Mouse (Mus musculus): ENCODE data around the gene Mmp9.

Mmp9 gene

DNA sequence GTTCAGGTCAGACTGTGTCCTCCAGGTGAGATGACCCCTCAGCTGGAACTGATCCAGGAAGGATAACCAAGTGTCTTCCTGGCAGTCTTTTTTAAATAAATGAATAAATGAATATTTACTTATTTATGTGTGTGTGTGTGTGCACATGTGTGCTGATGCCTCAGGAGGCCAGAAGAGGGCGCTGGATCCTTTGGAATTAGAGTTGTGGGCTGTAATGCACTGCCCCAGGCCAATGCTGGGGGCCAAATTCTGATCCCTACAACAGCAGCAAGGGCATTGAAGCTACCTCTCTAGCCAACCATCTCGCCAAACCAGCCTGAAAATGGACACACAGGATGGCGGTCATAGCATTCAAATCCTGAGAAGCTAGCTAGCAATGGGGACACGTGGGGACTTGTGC lies 15.1 kb downstream of the Mmp9 start:
- no peak for DNase-seq (ENCODE audit: low spot score)

- DNase-seq (ENCODE audit: low spot score): no peak
These were observed 15.6 kb downstream of the Mmp9 start for GRCm38 (mm10) chr2:164956195-164956594.

DNA sequence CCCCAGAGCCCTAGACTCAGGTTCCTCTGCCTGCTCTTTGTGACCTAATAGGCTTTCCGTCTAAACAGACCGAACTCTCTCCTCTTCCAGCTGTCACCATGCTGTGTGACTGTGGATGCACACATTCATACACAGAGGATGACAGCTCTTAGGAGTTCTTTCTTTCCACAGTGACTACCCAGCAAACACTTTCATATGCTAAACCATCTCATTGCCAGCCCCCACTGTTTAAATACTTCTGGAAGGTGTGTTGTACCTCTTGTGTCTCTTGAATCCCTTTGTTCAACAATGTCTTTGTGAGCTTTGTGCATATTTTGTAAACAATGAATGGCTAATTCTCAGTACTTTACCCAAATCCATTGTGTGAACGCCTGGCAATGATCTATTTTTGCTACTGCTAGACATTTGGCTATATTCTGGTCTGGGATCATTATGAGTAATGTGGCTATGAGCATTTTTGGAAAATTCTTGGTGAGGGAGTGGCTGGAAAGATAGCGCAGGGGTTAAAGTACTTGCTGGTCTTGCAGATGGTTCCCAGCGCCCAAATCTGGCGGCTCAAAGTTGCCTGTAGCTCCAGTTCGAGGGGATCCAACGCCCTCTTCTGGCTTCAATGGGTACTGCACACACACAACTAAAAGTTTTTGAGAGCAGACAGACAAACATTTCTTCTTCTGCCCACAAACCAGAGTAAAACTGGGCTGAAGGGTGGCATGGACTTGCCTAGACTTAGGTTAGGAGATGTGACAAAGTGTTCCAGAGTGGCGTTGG lies 17.2 kb downstream of the Mmp9 start:
- no peak for DNase-seq (ENCODE audit: low spot score)

GRCm38 (mm10) chr2:164960716-164961441 lies 20.3 kb downstream of the Mmp9 start, which contains the start of gene Slc12a5:
TSS of gene Slc12a5 (plus strand) at chr2:164960802.
- peak; percentile 79 for DNase-seq (ENCODE audit: low spot score)

DNA sequence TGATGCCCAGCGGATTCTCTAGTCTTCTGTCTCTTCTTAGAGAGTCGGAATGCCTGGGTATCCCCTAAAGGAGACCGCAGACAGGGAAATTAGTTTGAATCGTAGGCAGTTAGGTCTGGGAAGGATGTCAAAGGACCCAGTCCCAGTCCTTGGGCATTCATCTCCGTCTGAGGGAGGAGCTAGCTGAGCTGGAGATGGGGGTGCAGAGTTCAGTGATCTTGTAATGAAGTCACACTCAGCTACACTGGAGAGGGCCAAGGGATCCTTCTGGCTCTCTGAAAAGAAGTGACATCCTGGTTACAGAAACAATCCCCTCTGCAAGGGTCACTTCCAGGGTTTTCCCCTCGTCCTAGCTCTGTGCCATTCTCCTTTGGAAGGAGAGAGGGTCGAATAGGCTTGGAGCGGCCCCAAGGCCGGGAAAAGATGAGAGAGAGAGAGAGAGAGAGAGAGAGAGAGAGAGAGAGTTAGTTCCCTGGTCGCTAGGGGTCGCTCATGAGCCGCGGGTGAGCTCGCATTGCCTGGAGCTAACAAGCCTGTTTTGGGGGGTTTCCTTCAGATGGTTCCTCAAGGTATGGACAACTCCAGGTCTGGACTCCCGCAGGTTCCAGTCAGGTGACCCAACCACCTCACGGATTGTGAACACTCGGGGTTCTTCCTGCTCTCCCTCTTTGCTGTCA lies 21.1 kb downstream of the Mmp9 start:
- peak; percentile 83 for DNase-seq (ENCODE audit: low spot score)

GRCm38 (mm10) chr2:164962183-164962580 lies 21.6 kb downstream of the Mmp9 start:
- no peak for DNase-seq (ENCODE audit: low spot score)

GRCm38 (mm10) chr2:164964242-164964894 lies 23.8 kb downstream of the Mmp9 start:
- no peak for DNase-seq (ENCODE audit: low spot score)

GRCm38 (mm10) chr2:164964981-164965380 lies 24.4 kb downstream of the Mmp9 start:
- no peak for DNase-seq (ENCODE audit: low spot score)

GRCm38 (mm10) chr2:164966381-164966780 lies 25.8 kb downstream of the Mmp9 start:
- peak; percentile 67 for DNase-seq (ENCODE audit: low spot score)

- DNase-seq (ENCODE audit: low spot score): no peak
These were observed 26.6 kb downstream of the Mmp9 start for GRCm38 (mm10) chr2:164967193-164967592.

DNA sequence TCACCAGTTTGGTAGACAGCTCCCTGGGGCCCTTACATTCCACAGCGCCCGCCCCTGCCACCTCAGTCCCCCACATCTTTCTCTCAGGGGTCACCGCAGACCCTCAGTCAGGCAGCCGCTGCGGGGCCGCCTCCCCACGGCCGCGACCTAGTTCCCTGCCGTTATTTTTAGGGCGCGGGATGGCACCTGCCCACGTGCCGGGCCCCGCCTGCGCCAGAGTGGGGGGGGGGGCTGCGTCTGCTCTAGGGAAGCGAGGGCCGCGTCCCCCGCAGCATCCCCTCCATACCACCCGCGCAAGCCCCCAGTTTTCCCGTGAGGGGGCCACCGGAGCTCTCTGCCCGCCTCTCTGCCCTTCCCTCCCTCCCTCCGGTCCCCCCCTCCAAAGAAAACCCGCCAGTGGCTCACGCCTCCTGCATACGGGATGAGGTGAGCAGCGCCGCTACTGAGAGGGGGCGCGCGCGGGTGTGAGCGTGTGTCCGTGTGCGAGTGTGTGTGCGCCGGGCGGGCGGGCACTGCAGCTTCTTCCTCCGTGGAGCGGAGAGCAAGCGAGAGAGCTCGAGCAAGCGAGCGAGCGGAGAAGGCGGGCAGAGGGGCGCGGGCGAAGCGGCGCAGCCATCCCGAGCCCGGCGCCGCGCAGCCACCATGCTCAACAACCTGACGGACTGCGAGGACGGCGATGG lies 27.3 kb downstream of the Mmp9 start:
- no peak for DNase-seq (ENCODE audit: low spot score)

GRCm38 (mm10) chr2:164968451-164968851 lies 27.9 kb downstream of the Mmp9 start:
- DNase-seq (ENCODE audit: low spot score): peak; percentile 88

GRCm38 (mm10) chr2:164969348-164969781 lies 28.8 kb downstream of the Mmp9 start:
- DNase-seq (ENCODE audit: low spot score): no peak

GRCm38 (mm10) chr2:164970631-164971196 lies 30.1 kb downstream of the Mmp9 start:
- DNase-seq (ENCODE audit: low spot score): no peak

- DNase-seq (ENCODE audit: low spot score): no peak
These were observed 32.1 kb downstream of the Mmp9 start for GRCm38 (mm10) chr2:164972646-164973045.

GRCm38 (mm10) chr2:164975611-164976010 lies 35.0 kb downstream of the Mmp9 start:
- DNase-seq (ENCODE audit: low spot score): no peak

DNA sequence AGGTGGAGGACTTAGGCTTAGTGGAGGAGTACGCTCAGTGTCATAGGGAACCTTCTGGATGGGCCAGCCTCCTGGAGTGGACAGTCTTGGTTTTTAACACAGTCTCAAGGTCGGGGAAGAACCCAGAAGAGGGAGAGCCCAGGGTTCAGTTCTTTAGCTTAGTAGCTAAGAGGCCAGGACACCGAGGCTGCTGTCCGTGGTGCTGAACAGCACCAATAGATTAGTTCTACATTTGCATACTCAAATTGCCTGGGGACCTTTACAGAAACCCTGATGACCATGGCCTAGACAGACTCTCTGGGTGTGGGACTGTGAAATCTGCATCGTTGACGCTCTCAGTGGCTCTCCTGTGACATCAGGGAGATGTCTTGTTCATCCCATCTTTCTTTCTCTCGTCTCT lies 39.2 kb downstream of the Mmp9 start:
- peak; percentile 84 for DNase-seq (ENCODE audit: low spot score)

GRCm38 (mm10) chr2:164985962-164986361 lies 45.4 kb downstream of the Mmp9 start:
- DNase-seq (ENCODE audit: low spot score): no peak

GRCm38 (mm10) chr2:164986371-164987027 lies 45.9 kb downstream of the Mmp9 start:
- no peak for DNase-seq (ENCODE audit: low spot score)

DNA sequence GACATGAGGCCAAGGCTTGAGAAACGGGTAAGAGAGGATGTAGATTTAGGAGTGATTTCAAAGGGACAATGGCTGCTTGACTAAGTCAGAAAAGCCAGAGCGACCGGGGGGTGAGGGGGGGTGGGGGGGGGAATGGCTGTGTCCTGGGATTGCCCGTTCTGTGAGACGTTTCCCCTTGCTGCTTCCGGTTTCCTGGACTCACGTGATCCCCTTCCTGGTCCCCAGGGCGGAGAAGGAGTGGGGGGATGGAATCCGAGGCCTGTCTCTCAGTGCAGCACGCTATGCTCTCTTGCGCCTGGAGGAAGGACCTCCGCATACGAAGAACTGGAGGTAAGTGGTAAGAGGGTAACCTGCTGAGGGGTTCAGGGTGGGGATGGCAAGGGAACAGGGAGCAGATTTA lies 48.2 kb downstream of the Mmp9 start:
- DNase-seq (ENCODE audit: low spot score): no peak

DNA sequence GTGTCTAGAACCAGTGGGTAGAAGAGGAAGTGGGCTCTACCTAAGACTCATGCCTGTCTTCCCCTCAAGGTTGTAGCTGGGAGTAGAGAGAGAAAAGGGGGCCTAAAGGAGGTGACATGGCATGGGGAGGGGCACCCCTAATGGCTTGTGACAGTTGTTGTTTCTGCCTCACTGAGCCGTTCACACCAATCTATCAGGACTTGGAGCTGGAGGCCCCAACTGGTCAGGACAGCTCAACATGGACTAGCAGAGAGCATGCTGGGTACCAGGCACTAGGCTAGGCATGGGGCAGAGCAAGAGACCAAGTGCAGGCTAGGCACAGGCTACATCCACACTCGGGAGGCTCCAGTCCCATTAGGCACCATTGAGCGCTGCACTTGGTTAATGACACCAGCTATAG lies 50.5 kb downstream of the Mmp9 start:
- no peak for DNase-seq (ENCODE audit: low spot score)

Measured in testis, postnatal 10 days (tissue).